Mouse (Mus musculus): Measurements from ENCODE around the gene Bcor.

DNA sequence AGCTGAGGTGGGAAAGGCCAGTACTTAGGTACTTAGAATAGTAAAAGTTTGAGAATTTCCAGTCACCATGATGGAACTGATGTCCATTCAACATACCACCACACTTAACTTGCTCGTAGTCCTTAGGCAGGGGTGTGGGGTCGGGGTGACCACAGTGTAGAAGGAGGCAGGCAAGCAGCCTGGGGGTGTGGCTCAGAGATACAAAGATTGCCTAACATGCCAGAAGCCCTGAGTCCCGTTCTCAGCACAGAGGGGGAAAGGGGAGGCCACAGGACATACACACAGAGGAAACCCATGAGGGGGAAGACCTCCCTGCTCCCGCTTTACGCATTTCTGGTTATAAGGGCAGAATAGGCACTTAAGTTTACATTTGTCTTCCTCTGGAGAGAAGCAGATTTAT, 17.3 kb downstream of the Bcor start:
- TF ChIP-seq NELFE (IDR thresholded peaks at IDR 0.05; ENCODE audit: low read depth, low read length) (no peak), JUND (IDR thresholded peaks at IDR 0.05; ENCODE audit: low read depth, low read length) (no peak), TAL1 (IDR thresholded peaks at IDR 0.05; ENCODE audit: low read length) (no peak), ELF1 (IDR thresholded peaks at IDR 0.05; ENCODE audit: low read depth, low read length) (no peak), POLR2AphosphoS2 (IDR thresholded peaks at IDR 0.05; ENCODE audit: low read length) (no peak), ZNF384 (IDR thresholded peaks at IDR 0.05; ENCODE audit: low read depth, low read length) (no peak), MYC (IDR thresholded peaks at IDR 0.05; ENCODE audit: low read depth, low read length) (no peak), CTCF (IDR thresholded peaks at IDR 0.05 in 2 of 3, conservative IDR thresholded peaks at IDR 0.05 in 1 of 3; ENCODE audit: control insufficient read depth in 1 of 3, insufficient read depth in 1 of 3, low read depth in 2 of 3, low read length in 3 of 3, poor library complexity in 1 of 3, severe bottlenecking in 1 of 3) (no peak), GATA1 (IDR thresholded peaks at IDR 0.05; ENCODE audit: low read depth, low read length) (no peak), MAX (IDR thresholded peaks at IDR 0.05; ENCODE audit: low read length) (no peak)
